Comparison of ENCODE assay signal across 7 mouse cellular contexts in genomic region chr9:111916684-111917535, GRCm38 (mm10).
DNase-seq lines count a peak whose midpoint lies in the region; ATAC-seq and TF ChIP-seq lines count a peak whose summit lies in the region.

No protein-coding gene starts in this region.

- ATAC-seq in granulocyte monocyte progenitor cell, adult 5-6 weeks (replicated peaks; ENCODE audit: poor library complexity, severe bottlenecking), result peak; percentile 72
- peak; percentile 63; the same call in 1 of the 2 replicates for ATAC-seq in kidney, embryonic 16.5 days (ENCODE audit: low FRiP score, low TSS enrichment)
- ATAC-seq in megakaryocyte progenitor cell, adult 5-6 weeks (replicated peaks; ENCODE audit: poor library complexity), result peak; percentile 73
- 0 out of 2 replicates have a peak, but pooled peaks have one; percentile 33 for ATAC-seq in stomach, embryonic 14.5 days (ENCODE audit: insufficient number of reproducible peaks, insufficient read depth, low FRiP score, low read depth)

- WGBS in kidney, embryonic 16.5 days, result 29% methylated on average over 17 of the region's 17 CpGs
- WGBS in stomach, embryonic 14.5 days, result 31% methylated on average over 17 of the region's 17 CpGs

- in situ Hi-C loops in ES-E14 (cut with MboI; ENCODE audit: low sequenced_read_pairs in 2 of 2, unreplicated experiment in 2 of 2), result loop anchor here (5.0 kb wide), 1 partner anchor 420 kb away; no protein-coding TSS in a partner anchor

- H3K4me1 ChIP-seq in E14TG2a.4 (replicated peaks; ENCODE audit: low read depth, low read length) (peaks cover 8% of the 10 kb centered on the region), ES-E14 (ENCODE audit: control insufficient read depth in 2 of 2, insufficient read depth in 2 of 2, low read length in 2 of 2, poor library complexity in 1 of 2) (no peaks in the 10 kb centered on the region)
- no peaks in the 10 kb centered on the region for H3K4me1 ChIP-seq in kidney, embryonic 16.5 days (ENCODE audit: insufficient read depth, low read length)
- no peaks in the 10 kb centered on the region for H3K4me1 ChIP-seq in stomach, embryonic 14.5 days (ENCODE audit: control insufficient read depth, insufficient read depth, low read length)

- H3K9me3 ChIP-seq in E14TG2a.4 (ENCODE audit: low read length), result no peaks in the 10 kb centered on the region
- H3K9me3 ChIP-seq in ES-E14 (ENCODE audit: control insufficient read depth, insufficient read depth, low read depth, low read length), result no peaks in the 10 kb centered on the region
- no peaks in the 10 kb centered on the region for H3K9me3 ChIP-seq in kidney, embryonic 16.5 days (ENCODE audit: low read length)
- H3K9me3 ChIP-seq in stomach, embryonic 14.5 days (ENCODE audit: control insufficient read depth, low read depth, low read length), result no peaks in the 10 kb centered on the region

- no peak overlapping the region for H3K4me2 ChIP-seq in kidney, embryonic 16.5 days (replicated peaks; ENCODE audit: low read depth, low read length)
- no peak overlapping the region for H3K4me2 ChIP-seq in stomach, embryonic 14.5 days (replicated peaks; ENCODE audit: low read depth, low read length)

- peak; percentile 71 for DNase-seq in ES-E14 (ENCODE audit: low read depth, low spot score)
- peak; percentile 42 to 74 for DNase-seq in cerebellum, postnatal 4 days (ENCODE audit: low spot score in 2 of 2)

- no peaks in the 10 kb centered on the region for H3K27me3 ChIP-seq in E14TG2a.4 (ENCODE audit: insufficient read depth, low read length)
- H3K27me3 ChIP-seq in kidney, embryonic 16.5 days (ENCODE audit: insufficient read depth, low read length), result no peaks in the 10 kb centered on the region
- no peaks in the 10 kb centered on the region for H3K27me3 ChIP-seq in stomach, embryonic 14.5 days (ENCODE audit: control insufficient read depth, insufficient read depth, low read length)

- TF ChIP-seq CTCF in E14TG2a.4 (conservative IDR thresholded peaks at IDR 0.05; ENCODE audit: low read length), result peak; percentile 77

- no peak overlapping the region for H3K9ac ChIP-seq in ES-E14 (ENCODE audit: insufficient read depth, low read depth, low read length, poor library complexity, severe bottlenecking)
- H3K9ac ChIP-seq in kidney, embryonic 16.5 days (replicated peaks; ENCODE audit: low read length), result no peak overlapping the region
- H3K9ac ChIP-seq in stomach, embryonic 14.5 days (replicated peaks; ENCODE audit: low read depth, low read length), result no peak overlapping the region

- H3K4me3 ChIP-seq in E14TG2a.4 (replicated peaks; ENCODE audit: low read length) (no peak overlapping the region), ES-E14 (ENCODE audit: insufficient read depth in 1 of 2, low read depth in 1 of 2, low read length in 2 of 2, poor library complexity in 1 of 2, severe bottlenecking in 1 of 2) (no peak overlapping the region)
- no peak overlapping the region for H3K4me3 ChIP-seq in kidney, embryonic 16.5 days (ENCODE audit: low read length)
- H3K4me3 ChIP-seq in stomach, embryonic 14.5 days (ENCODE audit: low read depth, low read length), result no peak overlapping the region

- H3K36me3 ChIP-seq in E14TG2a.4 (ENCODE audit: insufficient read depth, low read length) (no peaks in the 10 kb centered on the region), ES-E14 (ENCODE audit: control insufficient read depth, insufficient read depth, low read length, poor library complexity, severe bottlenecking) (no peaks in the 10 kb centered on the region)
- no peaks in the 10 kb centered on the region for H3K36me3 ChIP-seq in kidney, embryonic 16.5 days (ENCODE audit: insufficient read depth, low read length)
- H3K36me3 ChIP-seq in stomach, embryonic 14.5 days (ENCODE audit: control insufficient read depth, insufficient read depth, low read length), result no peaks in the 10 kb centered on the region

- H3K27ac ChIP-seq in ES-E14 (ENCODE audit: insufficient read depth, low read depth, low read length, poor library complexity, severe bottlenecking), result no peak overlapping the region
- no peak overlapping the region for H3K27ac ChIP-seq in kidney, embryonic 16.5 days (ENCODE audit: low read length)
- no peak overlapping the region for H3K27ac ChIP-seq in stomach, embryonic 14.5 days (ENCODE audit: low read length)

TF ChIP-seq in ES-E14, 5 proteins besides CTCF, POLR2A, EP300 and RAD21:
- TF ChIP-seq CHD2 (IDR thresholded peaks at IDR 0.05; ENCODE audit: low read depth, low read length) (no peak), ZC3H11A (IDR thresholded peaks at IDR 0.05; ENCODE audit: borderline replicate concordance, low read depth, low read length) (peak; percentile 81), ZNF384 (IDR thresholded peaks at IDR 0.05; ENCODE audit: low read depth, low read length) (no peak), MAFK (IDR thresholded peaks at IDR 0.05; ENCODE audit: insufficient read depth, low read depth, low read length) (no peak), HCFC1 (IDR thresholded peaks at IDR 0.05; ENCODE audit: borderline replicate concordance, insufficient read depth, low read length) (no peak)
TF ChIP-seq in ES-E14: peak in this region for 1.
